Mouse (Mus musculus) cerebellum, adult 11 months (tissue): ENCODE data around the gene Cnst.

ENCODE experiments used
- DNase-seq: peaks from one replicate; pipeline ENCODE4 v3.0.0; 2022

Cnst gene

GRCm38 (mm10) chr1:179553949-179554347, 7.8 kb downstream of the Cnst start:
- DNase-seq = no peak

GRCm38 (mm10) chr1:179556921-179557320, 10.8 kb downstream of the Cnst start:
- no peak for DNase-seq

DNA sequence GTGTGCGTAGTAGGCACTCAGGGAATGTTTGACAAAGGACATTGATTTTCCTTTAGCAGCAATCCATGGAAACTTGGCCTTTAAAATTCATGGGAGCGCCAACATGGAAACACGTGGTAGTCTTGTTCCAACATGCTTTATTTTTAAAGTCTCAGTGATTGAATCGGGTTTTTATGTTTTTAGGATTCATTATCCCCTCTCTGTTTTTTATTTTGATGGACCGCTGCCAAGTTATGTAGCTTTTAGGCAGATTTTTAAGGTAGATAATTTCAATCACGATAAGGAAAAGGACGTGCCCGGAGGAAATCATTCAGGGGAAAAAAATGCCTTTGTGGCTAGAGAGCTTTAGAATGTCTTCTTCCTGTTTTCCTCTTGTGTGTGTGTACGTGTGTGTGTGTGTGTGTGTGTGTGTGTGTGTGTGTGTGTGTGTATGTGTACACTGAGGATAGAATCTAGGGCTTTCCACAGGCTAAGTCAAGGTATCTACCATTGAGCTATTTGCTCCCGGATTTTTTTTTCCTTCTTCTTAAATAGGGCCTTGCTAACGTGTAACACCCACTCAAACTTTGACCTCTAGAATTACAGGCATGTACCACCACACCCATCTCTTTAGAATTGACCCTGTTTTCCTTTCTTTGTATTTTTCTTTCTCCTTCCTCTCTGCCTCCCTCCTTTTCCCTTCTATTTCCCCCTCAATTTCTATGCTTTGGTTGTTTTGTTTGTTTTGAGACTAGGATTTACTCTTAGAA, 13.4 kb downstream of the Cnst start:
- DNase-seq = no peak

- DNase-seq = no peak
These were observed 14.8 kb downstream of the Cnst start for GRCm38 (mm10) chr1:179560845-179561430.

DNA sequence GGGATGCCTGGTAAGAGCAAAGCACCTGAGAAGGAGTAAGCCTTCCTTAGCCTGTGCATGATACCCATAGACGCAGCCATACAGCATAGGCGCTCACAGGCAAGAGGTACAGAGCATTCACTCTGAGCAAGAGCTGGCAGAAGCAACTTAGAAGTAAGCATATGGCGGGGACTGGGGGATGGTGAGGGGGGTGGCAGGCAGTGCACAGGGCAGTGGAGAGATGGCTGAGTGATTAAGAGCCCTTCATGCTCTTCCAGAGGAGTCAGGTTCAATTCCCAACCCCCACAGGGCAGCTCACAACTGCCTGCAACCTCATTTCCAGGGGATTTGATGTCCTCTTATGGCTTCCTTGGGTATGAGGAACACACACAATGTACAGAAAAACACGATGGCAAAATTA, 17.0 kb downstream of the Cnst start:
- no peak for DNase-seq

- no peak for DNase-seq
These were observed 17.8 kb downstream of the Cnst start for GRCm38 (mm10) chr1:179563926-179564325.

DNA sequence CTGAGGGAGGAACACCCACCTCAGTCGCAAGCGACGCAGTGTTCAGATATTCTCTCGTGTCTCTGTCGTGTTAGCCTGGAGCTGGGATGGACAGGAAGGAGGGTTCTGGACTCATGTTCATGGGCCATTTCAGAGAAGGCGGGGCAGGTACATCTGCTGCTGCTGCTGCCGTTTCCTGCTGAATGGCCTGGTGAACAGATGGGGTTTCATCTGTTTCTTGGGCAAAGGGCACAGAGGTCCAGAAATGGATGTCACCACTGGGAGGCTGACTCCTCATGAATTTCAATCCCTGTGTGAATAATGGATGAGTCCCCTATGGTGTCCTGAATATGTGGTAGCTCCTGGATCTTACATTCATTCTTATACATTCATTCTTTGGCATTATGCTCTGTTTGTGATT, 21.4 kb downstream of the Cnst start:
- no peak for DNase-seq

GRCm38 (mm10) chr1:179568690-179569398, 22.7 kb downstream of the Cnst start:
- no peak for DNase-seq

- DNase-seq = no peak
These were observed 24.3 kb downstream of the Cnst start for GRCm38 (mm10) chr1:179570482-179570881.

DNA sequence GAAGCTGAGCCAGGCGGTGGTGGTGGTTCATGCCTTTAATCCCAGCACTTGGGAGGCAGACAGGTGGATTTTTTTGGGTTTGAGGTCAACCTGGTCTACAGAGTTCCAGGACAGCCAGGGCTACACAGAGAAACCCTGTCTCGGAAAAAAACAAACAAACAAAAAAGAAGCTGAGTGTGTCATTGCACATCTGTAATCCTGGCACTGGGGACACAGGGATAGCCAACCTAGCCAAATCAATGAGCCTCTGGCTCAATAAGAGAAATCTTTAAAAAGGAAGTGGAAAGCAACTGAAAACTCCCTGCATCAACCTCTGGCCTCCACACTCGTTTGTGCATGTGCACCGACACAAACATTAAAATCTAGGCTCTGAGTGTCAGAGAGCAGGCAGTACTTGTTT, 25.5 kb downstream of the Cnst start:
- no peak for DNase-seq

DNA sequence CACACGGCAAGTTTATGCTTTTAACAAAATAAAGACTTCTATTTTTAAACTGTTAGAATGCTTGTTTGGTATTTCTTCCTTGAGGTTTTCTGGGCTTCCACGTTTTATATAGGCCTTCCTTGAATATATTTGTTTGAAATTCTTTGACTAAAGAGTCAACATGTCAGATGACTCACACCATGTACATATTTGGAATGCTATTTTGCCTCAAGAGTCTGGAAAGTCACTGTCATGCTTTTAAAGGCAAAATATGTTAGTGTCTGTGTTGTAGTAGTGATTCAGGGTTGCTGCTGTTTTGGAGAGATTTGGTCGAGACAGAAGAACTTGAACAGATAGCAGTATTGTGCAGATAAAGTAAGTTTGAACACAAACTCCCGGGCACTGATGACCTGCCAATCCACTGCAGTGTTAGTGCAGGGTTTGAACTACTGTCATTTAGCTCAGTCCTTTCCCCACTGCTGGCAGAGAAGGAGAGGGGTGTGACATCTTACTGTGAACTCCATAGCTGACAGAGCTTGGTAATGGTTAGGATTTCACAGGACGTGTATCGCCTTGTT, 27.6 kb downstream of the Cnst start:
- no peak for DNase-seq

DNA sequence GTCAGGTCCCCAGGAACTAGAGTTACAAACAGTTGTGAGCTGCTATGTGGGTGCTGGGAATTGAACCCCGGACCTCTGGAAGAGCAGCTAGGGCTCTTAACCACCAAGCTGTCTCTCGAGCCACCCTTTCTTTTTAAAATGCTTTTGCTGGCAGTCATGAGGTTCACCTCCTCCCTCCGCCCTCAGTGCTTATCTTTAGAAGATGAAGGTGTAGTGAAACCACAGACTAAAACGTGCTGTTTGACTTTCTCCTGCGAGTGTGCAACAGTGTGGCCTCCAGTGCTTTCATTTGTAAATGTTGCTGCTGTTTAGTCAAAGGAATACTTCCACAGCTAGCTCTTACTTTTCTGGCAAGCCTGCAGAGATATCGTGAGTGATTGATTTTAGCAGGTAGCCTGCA, 32.5 kb downstream of the Cnst start:
- no peak for DNase-seq

DNA sequence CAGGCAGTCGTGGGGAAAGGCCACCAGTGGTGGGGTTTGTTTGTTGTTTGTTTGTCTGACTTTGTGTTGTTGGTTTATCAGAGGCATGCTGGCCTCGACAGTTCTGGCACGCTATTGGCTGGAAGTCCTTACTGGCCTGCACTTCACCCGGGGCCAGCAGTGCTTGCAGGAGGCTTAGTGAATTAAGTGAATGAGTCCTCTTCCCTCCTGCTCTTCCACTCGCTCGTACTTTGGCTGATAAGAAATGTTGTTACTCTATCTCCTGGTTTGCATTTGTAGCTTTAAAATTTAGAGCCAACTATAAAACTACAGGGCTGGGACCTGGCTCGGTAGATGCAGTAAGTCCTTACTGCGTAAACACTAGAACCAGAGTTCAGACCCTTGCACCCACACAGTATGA, 34.0 kb downstream of the Cnst start:
- no peak for DNase-seq

- DNase-seq = no peak
These were observed 35.3 kb downstream of the Cnst start for GRCm38 (mm10) chr1:179581422-179581821.

GRCm38 (mm10) chr1:179582021-179582433, 35.9 kb downstream of the Cnst start:
- no peak for DNase-seq

DNA sequence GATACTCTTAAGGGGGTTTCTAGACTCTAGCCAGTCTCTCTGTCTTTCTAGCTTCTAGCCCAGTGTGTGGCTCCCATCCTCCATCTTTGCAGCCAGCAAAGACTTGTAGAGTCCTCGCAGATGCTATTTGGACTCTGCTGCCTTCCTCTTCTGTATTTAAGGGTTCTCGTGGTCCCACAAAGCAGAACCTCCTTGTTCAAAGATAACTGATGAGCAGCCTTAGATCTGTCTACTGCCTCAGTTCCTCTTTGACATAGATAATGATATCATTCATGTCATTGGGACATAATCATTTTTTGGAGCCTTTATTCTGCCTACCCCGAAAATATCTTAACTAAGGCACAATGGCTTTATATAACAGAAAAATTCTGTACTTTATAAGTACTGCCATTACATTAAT, 36.9 kb downstream of the Cnst start:
- no peak for DNase-seq

GRCm38 (mm10) chr1:179584220-179584619, 38.0 kb downstream of the Cnst start:
- DNase-seq = no peak

- DNase-seq = no peak
These were observed 39.5 kb downstream of the Cnst start for GRCm38 (mm10) chr1:179585646-179586045.

DNA sequence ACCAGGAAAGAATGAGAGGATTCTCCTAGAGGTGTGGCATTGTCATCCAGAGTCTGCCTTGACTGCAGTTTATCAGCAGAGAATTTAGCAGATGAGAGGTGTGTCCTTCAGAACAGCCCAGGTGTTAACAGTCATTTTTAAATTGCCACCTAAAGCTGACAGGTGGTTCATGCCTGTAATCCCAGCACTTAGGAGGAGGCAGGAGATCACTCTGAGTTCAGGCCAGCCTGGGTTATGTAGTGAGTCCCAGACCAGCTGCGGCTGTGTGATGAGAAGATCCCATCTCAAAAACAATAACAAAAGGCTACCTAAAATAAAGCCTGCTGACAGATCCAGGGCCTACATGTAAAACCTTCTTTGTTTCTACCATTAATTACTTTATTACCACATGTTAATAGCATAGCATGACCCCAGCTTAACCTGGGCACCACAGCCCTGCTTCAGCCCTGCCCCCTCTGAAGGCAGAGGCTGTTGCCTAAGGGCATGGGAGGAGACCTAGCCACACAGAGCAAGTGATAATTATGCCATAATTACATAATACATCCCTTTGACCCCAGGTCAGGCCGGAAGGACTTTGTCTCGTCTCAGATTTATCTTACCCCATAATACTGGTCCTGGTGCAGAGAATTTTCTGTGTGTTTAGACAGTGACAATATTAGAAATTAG, 40.4 kb downstream of the Cnst start:
- DNase-seq = no peak

GRCm38 (mm10) chr1:179588230-179588629, 42.1 kb downstream of the Cnst start:
- peak; percentile 71 for DNase-seq

DNA sequence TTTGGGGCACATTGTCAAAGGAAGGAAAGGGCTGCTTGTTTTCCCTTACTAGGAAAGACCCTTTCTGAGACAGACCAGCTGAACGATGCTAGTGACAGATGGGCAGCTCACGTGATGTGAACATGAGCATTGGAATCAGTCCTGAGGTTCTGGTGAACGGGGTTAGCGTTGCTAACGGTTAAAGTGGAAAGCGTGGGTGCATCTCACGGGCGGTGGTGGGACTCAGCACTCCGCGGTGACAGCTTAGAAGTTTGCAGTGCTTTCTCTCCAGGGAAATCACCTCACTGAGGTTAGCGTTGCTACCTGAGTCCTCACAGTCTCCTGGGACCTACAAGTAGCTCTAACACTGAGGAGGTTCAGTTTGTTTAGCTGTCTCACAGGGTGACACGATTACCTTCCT, 45.5 kb downstream of the Cnst start:
- DNase-seq = peak; percentile 43

GRCm38 (mm10) chr1:179592143-179592542, 46.0 kb downstream of the Cnst start:
- DNase-seq = no peak

DNA sequence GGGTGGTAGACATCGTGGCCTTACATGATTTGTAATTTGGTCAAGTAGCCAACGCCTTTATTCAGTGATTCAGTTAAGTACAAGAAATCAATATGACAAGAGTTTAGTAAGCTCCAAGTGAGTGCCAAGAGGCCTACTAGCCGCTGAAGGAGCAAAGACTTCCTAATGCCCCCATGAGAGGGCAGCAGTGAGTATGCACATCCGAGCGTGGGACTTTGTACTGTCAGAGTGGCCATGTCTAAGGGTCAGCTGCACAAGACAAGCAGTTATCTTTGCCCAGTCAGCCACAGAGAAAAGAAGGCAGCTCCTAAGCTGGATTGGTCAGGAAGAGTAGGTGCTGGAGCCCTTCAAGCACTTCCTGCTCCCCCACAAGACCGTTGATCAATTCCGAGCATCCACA, 46.8 kb downstream of the Cnst start:
- DNase-seq = no peak
